Mouse (Mus musculus): Measurements from ENCODE around the gene Itga5. TPM values are rescaled to one million over a fixed set of nuclear protein-coding genes. Genes with fewer than 3 reads are reported as not detected.

Gene Itga5
- total and polyA plus RNA-seq, 2 experiments = 3.0 to 28.1 TPM

- TF ChIP-seq CTCF (IDR thresholded peaks at IDR 0.05; ENCODE audit: low read depth, low read length) (no peak), POLR2A (IDR thresholded peaks at IDR 0.05; ENCODE audit: extremely low read depth, insufficient read depth, low read length) (no peak)
- 82% methylated on average over 8 of the region's 8 CpGs for WGBS
- H3K79me2 ChIP-seq (ENCODE audit: control insufficient read depth, insufficient read depth, low read length) = no peaks in the 10 kb centered on the region
- DNase-seq (ENCODE audit: extremely low read depth, low read depth, low spot score) = no peak
- H3K4me1 ChIP-seq (ENCODE audit: control insufficient read depth, insufficient read depth, low read length) = no peaks in the 10 kb centered on the region
- H3K27me3 ChIP-seq (ENCODE audit: control insufficient read depth, insufficient read depth, low read length) = no peaks in the 10 kb centered on the region
- no peak overlapping the region for H3K4me3 ChIP-seq (ENCODE audit: insufficient read depth, low read depth, low read length)
- no peak overlapping the region for H3K27ac ChIP-seq (replicated peaks; ENCODE audit: insufficient read depth, low read depth, low read length)
- H3K36me3 ChIP-seq (ENCODE audit: control insufficient read depth, insufficient read depth, low read length) = no peaks in the 10 kb centered on the region
- H3K9ac ChIP-seq (ENCODE audit: low read depth, low read length) = no peak overlapping the region
Measured at GRCm38 (mm10) chr15:103376837-103377269, 10.3 kb upstream of the Itga5 start.

GRCm38 (mm10) chr15:103375112-103375800 lies 8.7 kb upstream of the Itga5 start:
- Histone ChIP-seq H3K4me3 (ENCODE audit: insufficient read depth, low read depth, low read length) (no peak overlapping the region), H3K36me3 (ENCODE audit: control insufficient read depth, insufficient read depth, low read length) (no peaks in the 10 kb centered on the region), H3K4me1 (ENCODE audit: control insufficient read depth, insufficient read depth, low read length) (no peaks in the 10 kb centered on the region), H3K9ac (ENCODE audit: low read depth, low read length) (no peak overlapping the region), H3K27me3 (ENCODE audit: control insufficient read depth, insufficient read depth, low read length) (no peaks in the 10 kb centered on the region), H3K79me2 (ENCODE audit: control insufficient read depth, insufficient read depth, low read length) (no peaks in the 10 kb centered on the region), H3K27ac (replicated peaks; ENCODE audit: insufficient read depth, low read depth, low read length) (no peak overlapping the region)
- 90% methylated on average over 4 of the region's 4 CpGs for WGBS
- TF ChIP-seq POLR2A (IDR thresholded peaks at IDR 0.05; ENCODE audit: extremely low read depth, insufficient read depth, low read length) = no peak
- DNase-seq (ENCODE audit: extremely low read depth, low read depth, low spot score) = no peak

GRCm38 (mm10) chr15:103372461-103372860 lies 5.9 kb upstream of the Itga5 start:
- H3K27me3 ChIP-seq (ENCODE audit: control insufficient read depth, insufficient read depth, low read length) = no peaks in the 10 kb centered on the region
- H3K79me2 ChIP-seq (ENCODE audit: control insufficient read depth, insufficient read depth, low read length) = no peaks in the 10 kb centered on the region
- H3K27ac ChIP-seq (replicated peaks; ENCODE audit: insufficient read depth, low read depth, low read length) = no peak overlapping the region
- no peaks in the 10 kb centered on the region for H3K36me3 ChIP-seq (ENCODE audit: control insufficient read depth, insufficient read depth, low read length)
- no peak overlapping the region for H3K9ac ChIP-seq (ENCODE audit: low read depth, low read length)
- H3K4me3 ChIP-seq (ENCODE audit: insufficient read depth, low read depth, low read length) = no peak overlapping the region
- TF ChIP-seq POLR2A (IDR thresholded peaks at IDR 0.05; ENCODE audit: extremely low read depth, insufficient read depth, low read length) = no peak
- TF ChIP-seq CTCF (IDR thresholded peaks at IDR 0.05; ENCODE audit: low read depth, low read length) = no peak
- H3K4me1 ChIP-seq (ENCODE audit: control insufficient read depth, insufficient read depth, low read length) = no peaks in the 10 kb centered on the region
- DNase-seq (ENCODE audit: extremely low read depth, low read depth, low spot score) = no peak

GRCm38 (mm10) chr15:103371741-103372140 lies 5.2 kb upstream of the Itga5 start:
- Histone ChIP-seq H3K27ac (replicated peaks; ENCODE audit: insufficient read depth, low read depth, low read length) (no peak overlapping the region), H3K79me2 (ENCODE audit: control insufficient read depth, insufficient read depth, low read length) (no peaks in the 10 kb centered on the region), H3K36me3 (ENCODE audit: control insufficient read depth, insufficient read depth, low read length) (no peaks in the 10 kb centered on the region), H3K4me3 (ENCODE audit: insufficient read depth, low read depth, low read length) (no peak overlapping the region), H3K9ac (ENCODE audit: low read depth, low read length) (no peak overlapping the region), H3K4me1 (ENCODE audit: control insufficient read depth, insufficient read depth, low read length) (no peaks in the 10 kb centered on the region; the same call in 1 of the 2 replicates), H3K27me3 (ENCODE audit: control insufficient read depth, insufficient read depth, low read length) (no peaks in the 10 kb centered on the region)
- no peak for DNase-seq (ENCODE audit: extremely low read depth, low read depth, low spot score)
- TF ChIP-seq CTCF (IDR thresholded peaks at IDR 0.05; ENCODE audit: low read depth, low read length) = no peak
- WGBS = 100% methylated on average over 1 of the region's 1 CpGs

- H3K36me3 ChIP-seq (ENCODE audit: control insufficient read depth, insufficient read depth, low read length) = no peaks in the 10 kb centered on the region
- 55% methylated on average over 2 of the region's 2 CpGs for WGBS
- H3K4me1 ChIP-seq (ENCODE audit: control insufficient read depth, insufficient read depth, low read length) = no peaks in the 10 kb centered on the region; the same call in 1 of the 2 replicates
- no peak overlapping the region for H3K9ac ChIP-seq (ENCODE audit: low read depth, low read length)
- no peak for TF ChIP-seq CTCF (IDR thresholded peaks at IDR 0.05; ENCODE audit: low read depth, low read length)
- TF ChIP-seq POLR2A (IDR thresholded peaks at IDR 0.05; ENCODE audit: extremely low read depth, insufficient read depth, low read length) = no peak
- H3K27ac ChIP-seq (replicated peaks; ENCODE audit: insufficient read depth, low read depth, low read length) = no peak overlapping the region
- peaks cover 1% of the 10 kb centered on the region for H3K79me2 ChIP-seq (ENCODE audit: control insufficient read depth, insufficient read depth, low read length)
- H3K27me3 ChIP-seq (ENCODE audit: control insufficient read depth, insufficient read depth, low read length) = no peaks in the 10 kb centered on the region
- DNase-seq (ENCODE audit: extremely low read depth, low read depth, low spot score) = no peak
- H3K4me3 ChIP-seq (ENCODE audit: insufficient read depth, low read depth, low read length) = no peak overlapping the region
Measured at GRCm38 (mm10) chr15:103371208-103371607, 4.6 kb upstream of the Itga5 start.

- no peaks in the 10 kb centered on the region for H3K27me3 ChIP-seq (ENCODE audit: control insufficient read depth, insufficient read depth, low read length)
- no peak for TF ChIP-seq POLR2A (IDR thresholded peaks at IDR 0.05; ENCODE audit: extremely low read depth, insufficient read depth, low read length)
- TF ChIP-seq CTCF (IDR thresholded peaks at IDR 0.05; ENCODE audit: low read depth, low read length) = no peak
- no peak overlapping the region for H3K9ac ChIP-seq (ENCODE audit: low read depth, low read length)
- H3K79me2 ChIP-seq (ENCODE audit: control insufficient read depth, insufficient read depth, low read length) = peaks cover 7% of the 10 kb centered on the region
- 61% methylated on average over 4 of the region's 4 CpGs for WGBS
- H3K27ac ChIP-seq (replicated peaks; ENCODE audit: insufficient read depth, low read depth, low read length) = no peak overlapping the region
- no peaks in the 10 kb centered on the region; the same call in 1 of the 2 replicates for H3K4me1 ChIP-seq (ENCODE audit: control insufficient read depth, insufficient read depth, low read length)
- no peak overlapping the region for H3K4me3 ChIP-seq (ENCODE audit: insufficient read depth, low read depth, low read length)
- no peak for DNase-seq (ENCODE audit: extremely low read depth, low read depth, low spot score)
- H3K36me3 ChIP-seq (ENCODE audit: control insufficient read depth, insufficient read depth, low read length) = no peaks in the 10 kb centered on the region
Measured at GRCm38 (mm10) chr15:103370462-103370861, 3.9 kb upstream of the Itga5 start.
